Mouse (Mus musculus): ENCODE results near the gene Wdr70.

Wdr70 gene

DNA sequence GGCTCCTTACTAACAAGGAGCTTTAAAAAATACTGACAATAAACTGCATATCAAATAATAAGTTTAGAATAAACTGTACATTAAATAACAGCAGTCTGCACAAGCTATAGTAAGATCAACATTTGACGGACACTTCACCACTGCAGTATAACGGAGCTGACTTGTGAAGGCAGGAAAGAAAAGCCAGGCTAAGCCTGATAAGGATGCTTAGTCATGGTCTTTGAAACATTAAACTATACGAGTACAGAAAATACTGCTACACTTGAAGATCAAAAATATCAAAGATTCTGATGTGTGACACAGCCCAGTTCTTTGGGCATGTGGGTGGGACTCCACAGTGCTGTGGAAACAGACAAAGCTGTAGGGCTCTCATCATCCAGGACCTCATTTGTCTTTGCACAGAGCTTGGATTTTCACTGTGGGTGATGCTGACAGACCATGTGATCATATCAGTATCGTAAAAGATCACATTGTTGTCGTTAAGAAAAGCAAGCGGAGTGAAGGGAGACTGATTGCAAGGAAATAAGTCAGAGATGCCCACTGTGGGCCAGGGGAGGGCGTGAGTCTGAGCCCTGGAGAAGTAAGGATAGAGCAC, 163.3 kb downstream of the Wdr70 start:
- DNase-seq (ENCODE audit: inconsistent age in 2 of 2, low spot score in 1 of 2): peak in 1 of 2 experiments; percentile 18

DNA sequence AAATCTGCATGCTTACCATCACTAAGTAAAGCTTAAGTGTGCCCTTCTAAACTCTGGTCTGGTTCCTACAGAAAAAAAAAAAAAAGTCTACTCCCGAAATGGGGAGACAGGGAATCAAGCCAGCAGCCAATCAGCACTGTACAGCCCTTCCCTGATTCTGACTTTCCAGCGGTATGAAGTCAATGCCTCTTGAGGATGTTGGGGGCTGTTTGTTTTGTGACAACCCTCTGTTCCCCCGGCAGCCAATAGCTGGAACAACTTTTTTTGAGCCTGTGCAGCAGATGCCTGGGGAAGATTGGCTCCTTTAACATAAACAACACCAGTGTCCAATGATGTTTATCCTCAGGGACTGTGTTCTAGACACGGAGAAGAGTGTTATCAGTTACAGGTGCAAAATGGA, 164.4 kb downstream of the Wdr70 start:
- no peak for DNase-seq (ENCODE audit: inconsistent age in 2 of 2, low spot score in 1 of 2)

DNA sequence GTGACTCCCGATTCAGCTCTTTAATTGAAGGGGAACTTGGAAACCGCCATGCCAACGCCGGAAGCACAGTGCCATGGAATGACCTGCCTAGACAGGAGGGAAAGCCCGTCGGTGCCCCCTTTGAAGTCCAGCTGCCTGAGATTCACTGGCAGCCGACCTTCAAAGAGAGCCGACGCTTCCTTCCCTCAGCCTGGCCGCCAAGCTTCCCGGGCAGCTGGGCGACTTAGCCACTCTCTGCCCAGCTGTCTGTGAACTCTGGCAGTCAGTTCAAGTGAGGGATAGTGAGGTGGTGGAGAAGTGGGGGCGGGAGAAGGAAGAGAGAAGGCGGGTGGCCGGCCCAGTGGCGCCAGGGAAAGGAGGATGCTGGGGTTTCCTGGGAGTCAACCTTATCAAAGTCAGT, 164.9 kb downstream of the Wdr70 start:
- DNase-seq (ENCODE audit: inconsistent age in 2 of 2, low spot score in 1 of 2): peak; percentile 61 to 78

DNA sequence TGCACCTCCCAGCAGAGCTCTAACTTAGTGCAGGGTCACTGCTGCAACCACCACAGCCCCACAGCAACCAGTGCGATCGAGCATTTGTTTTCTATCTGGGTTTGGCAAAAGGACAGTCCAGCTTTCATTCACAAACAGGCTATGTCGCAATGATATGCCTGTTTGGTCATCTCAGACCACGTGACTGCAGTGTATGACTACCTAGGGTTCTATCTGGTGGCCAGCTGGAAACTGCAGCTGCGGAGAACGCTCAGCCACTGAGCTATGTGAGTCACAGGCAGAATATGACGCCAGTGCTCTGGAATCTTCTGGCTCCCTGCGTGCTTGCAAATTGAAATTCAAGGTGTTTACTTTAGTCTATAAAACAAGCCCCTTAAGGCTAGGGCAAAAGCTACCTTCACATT, 167.4 kb downstream of the Wdr70 start:
- peak; percentile 79 to 91 for DNase-seq (ENCODE audit: inconsistent age in 2 of 2, low spot score in 1 of 2)

DNA sequence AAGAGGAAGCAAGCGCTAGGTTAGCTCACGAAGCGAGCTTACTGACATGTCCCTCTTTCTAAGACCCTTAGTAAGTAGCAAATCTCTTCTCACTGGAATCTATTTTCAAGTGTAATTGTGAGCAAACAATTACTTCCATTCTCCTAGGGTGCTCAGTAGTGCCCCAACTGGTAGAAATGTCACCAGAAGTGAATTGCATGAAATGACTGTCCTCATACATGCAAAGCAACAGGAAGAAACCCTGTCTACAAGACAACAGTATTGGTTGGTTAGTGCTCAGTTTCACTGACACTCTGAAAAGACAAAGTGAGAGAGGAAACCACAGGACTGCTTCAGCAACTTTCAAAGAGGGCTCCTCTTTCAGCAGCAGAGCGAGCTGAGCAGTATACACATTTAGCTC, 173.6 kb downstream of the Wdr70 start:
- DNase-seq (ENCODE audit: inconsistent age in 2 of 2, low spot score in 1 of 2): peak in 1 of 2 experiments; percentile 25

DNA sequence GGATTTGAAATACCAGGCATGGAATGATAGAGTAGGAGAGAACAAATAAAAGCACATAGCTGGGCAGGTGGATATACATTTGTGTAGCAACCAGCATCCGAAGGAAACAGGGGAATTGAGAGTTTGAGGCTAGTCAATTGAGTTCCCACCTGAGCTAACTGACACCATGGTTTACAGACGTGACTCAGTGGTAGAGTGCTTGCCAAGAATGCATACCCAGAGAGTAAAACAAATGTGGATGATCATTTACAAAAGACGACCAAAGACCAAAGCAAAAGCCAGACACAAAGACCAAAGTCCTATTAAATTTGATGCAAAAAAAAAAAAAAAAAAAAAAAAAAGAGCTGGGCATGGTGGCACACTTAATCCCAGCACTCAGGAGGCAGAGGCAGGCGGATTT, 175.7 kb downstream of the Wdr70 start:
- DNase-seq (ENCODE audit: inconsistent age in 2 of 2, low spot score in 1 of 2): no peak

DNA sequence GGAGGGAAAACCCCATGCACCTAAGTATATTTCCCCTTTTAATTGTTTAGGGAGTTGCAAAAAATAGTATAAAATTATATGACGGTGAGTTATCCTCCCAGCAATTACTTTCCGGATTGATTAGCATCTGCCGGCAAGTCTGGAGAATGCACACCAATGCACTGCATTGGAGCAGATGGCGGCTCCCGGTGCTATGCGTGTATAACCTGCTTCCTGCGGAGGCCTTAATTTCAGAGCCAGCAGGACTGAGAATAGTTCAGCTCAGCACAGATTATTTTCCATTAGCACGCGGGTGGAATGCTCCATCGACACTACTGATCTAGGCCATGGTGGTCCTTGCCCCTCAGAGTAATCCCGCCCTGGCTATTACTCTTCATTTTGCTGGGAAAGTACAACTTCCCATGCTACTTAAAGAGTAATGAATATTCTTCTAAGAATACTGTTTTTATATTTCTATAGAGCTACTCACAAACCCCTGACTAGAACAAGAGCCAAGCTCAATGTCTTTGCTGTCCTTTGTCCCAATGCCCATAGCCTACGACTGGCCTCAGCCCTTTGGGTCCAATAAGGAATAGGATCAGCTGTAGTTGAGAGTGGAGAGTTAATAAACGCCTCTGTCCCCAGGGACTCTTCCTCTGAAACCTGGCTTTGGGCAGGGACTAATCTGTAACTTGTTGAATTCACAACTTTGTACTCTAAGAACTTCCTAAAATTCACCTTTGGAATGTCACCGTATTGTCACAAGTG, 176.5 kb downstream of the Wdr70 start:
- no peak for DNase-seq (ENCODE audit: inconsistent age in 2 of 2, low spot score in 1 of 2)

DNA sequence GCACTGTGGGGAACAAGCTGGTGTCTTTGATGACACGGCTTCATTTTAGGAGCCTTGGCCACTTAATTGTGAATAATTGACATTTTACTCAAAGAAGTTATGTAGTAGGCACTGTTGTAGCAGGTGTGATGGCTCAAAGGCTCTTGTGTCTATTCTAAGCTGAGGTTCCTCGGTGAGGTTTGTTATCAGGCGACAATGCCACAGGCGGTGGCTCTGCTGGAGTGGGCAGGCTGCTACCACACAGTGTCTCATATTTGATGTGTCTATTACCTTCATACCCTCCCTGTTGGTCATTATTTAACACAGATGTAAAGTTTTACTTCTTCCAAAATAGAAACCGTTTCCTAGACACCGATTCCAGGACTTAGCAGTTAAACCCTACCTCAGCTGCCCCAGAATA, 177.9 kb downstream of the Wdr70 start:
- DNase-seq (ENCODE audit: inconsistent age in 2 of 2, low spot score in 1 of 2): no peak

DNA sequence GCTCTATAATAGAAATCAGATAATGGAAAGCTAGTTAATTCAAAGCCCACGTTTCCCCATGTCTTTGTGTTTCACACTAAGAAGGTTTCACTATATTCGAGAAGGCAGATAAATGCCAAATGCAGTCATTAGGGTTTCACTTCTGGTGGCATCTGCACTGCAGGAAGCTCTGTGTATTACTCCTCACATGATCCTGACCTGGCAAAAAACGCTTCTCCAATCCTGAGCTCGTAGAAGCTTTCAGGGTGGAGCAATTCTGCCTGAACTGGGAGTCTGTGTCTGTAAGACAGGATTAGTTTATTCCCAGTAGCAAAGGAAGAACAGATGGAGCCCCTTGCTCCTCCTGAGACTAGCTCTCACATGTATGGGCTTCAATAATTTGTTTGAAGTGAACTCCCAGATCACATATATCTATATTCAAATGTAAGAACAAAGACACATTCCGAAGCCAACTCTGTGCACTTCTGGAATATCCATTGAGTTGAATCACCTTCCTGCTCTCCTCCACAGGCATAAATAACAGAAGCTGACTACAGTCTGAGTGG, 192.4 kb downstream of the Wdr70 start:
- no peak for DNase-seq (ENCODE audit: inconsistent age in 2 of 2, low spot score in 1 of 2)

DNA sequence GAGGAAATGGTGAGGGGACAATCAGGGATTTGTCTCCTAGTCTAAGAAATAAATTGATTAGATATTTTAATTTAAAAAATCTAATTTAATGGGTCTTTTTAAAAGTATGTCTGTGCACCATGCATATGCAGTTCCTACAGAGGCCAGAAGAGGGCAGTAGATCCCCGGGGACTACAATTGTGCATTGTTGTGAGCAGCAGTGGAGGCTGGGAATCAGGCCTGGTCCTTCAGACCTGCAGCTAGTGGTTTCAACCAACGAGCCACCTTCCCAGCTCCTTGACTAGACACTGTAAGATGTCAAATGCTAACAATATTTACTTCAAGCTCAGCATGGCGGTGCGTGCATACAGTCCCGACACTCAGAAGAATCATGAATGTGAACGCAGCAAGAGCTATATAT, 199.7 kb downstream of the Wdr70 start:
- no peak for DNase-seq (ENCODE audit: inconsistent age in 2 of 2, low spot score in 1 of 2)

DNA sequence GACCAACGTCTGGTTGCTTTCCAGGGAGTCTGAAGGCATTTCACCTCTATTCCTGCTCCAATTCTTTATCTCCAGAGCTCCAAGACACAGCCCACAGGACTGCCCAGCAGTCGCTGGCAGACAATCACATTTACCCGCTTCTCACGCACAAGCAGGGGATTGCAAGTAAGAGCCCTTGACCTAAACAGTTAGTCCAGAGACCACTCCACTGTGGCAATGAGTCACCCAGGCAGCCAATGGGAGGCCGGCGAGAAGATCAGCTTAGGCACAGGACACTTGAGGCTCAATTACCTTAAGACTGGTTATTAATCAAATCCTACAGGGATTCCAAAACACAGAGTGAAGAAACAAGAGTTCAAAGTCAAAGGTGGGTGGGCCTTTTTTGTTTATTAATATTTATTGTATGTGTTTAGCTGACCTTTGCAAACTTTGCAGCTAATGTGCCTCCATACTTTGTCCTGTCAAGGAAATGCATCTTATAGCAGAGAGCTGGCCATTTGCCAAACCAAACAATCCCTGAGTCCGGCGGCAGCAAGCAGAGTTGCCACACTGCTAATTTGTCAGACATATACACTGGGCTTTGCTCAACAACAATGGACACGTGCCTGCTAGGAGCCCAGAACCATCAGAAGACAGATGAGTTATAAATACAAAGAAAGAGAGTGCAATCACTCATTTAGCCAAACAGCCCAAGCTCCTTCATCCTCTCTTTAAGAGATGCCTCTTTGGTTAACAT, 207.3 kb downstream of the Wdr70 start:
- peak in 1 of 2 experiments; percentile 43 for DNase-seq (ENCODE audit: inconsistent age in 2 of 2, low spot score in 1 of 2)

DNA sequence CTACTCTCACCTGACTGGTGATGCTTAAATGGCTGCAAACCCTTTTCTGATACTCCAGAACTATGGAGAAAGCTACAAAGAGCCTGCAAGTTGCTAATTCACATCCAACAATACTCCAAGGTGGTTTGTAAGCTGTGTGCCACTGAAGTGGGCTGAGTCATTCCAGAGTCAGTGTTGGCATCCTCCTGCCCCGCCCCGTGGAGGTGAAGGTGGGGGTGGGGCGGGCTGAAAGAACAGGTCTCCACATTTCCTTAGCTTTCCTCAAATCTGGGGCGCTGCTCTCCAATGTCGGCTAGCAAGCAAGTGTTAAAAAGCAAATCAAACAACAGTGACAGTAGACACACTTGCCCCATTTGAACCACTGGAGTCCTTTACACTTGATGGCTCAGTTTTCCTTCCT, 208.7 kb downstream of the Wdr70 start:
- DNase-seq (ENCODE audit: inconsistent age in 2 of 2, low spot score in 1 of 2): no peak

DNA sequence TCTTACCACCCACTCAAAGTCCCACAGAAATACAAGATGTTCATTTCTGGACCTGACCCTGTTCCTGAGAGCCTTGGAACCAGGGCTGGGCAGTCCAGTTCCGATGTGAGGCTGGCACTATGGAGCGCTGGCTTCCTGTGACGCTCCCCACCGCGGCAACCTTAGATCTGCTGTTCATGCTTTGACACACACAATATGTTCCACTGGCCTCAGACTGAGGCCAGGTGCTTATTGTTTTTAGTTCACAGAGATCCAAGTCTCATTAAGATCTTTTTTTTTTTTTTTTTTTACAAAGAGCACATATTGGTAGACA, 209.7 kb downstream of the Wdr70 start:
- no peak for DNase-seq (ENCODE audit: inconsistent age in 2 of 2, low spot score in 1 of 2)

DNA sequence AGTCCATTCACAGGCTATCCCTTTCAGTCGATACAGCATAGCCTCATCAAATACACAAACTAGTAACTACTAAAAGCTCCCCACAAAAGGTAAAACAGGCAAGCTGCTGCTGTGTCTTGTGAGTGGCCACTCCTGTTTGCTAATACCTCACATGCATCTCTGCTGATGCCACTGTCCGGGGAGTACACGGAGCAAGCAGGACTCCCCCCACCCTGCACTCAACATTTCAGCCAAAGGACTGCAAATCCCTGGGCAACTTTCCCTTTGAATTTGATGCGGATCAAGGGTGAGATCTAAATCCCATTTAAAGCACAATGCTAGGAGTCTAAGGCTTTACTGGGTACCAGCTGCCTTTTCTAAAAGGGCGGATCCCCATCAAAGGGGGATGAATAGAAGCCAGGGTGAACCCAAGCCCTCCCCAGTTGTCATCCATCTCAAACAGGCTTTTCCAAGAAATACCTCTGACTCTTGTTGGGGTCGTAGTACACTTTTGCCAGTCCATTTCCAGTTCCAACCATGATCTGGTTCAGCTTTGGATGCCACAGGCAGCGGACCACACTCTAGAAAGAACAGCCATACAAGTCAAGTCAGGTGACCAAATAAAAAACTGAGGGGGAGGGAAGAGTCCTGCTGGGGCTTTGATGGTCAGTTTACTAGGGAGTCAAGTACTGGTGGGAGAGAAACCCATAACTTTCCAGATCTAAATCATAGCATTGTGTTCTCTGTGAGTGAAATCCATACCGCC, 210.2 kb downstream of the Wdr70 start:
- no peak for DNase-seq (ENCODE audit: inconsistent age in 2 of 2, low spot score in 1 of 2)

DNA sequence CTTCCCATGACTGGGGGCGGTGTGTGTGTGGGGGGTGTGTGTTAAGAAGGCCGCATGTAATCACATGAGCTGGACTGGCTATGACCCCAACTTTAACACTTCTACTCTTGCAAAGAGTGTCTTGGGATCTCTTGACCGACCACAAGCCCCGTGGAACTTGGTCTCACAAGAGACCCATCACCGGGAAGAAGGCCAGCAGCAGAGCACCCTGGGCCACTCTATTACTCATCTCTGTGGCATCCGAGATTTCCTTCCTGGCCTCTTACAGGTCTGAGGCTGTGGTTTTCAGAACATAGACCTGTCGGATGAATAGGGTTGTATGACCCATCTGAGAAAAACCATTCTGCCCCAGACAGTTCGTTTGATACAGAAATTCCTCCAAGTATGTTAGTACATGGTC, 212.4 kb downstream of the Wdr70 start:
- DNase-seq (ENCODE audit: inconsistent age in 2 of 2, low spot score in 1 of 2): no peak

DNA sequence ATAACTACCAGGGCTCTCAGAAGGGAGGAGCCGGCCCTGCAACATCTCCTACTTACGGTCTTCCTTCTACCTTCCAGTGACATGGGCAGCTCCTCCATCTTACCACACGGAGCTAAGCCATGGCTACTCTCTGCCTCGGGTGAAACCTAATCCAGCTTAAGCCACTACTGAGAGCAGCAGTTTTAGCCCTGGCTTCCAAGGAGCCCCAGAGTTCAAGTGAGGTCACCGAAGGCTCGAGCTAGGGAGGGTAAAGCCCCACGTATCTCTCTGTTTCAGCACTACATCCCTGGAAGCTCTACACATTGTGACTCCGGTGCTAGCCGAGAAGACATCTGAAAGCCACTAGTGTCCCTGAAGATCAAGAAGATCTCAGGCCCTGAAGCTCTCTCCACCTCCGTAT, 213.9 kb downstream of the Wdr70 start:
- no peak for DNase-seq (ENCODE audit: inconsistent age in 2 of 2, low spot score in 1 of 2)

DNA sequence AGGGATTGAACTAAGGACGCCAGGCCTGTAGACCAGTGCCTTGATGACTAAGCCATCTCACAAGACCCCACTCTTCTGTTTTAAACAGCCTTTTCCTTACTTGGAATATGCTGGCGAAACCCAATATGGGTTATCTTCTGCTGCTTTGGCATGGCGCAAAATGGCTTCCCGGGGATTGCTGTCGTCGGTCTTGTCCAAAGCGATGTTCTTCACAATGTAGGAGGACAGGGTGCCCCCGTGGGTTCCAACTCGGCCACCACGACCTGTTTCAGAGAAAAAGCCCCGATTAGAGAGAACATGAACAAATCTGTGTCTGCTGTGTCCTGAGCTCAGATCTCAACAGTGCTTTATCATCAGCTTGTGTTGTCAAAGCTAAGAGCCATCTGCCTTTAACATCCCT, 214.8 kb downstream of the Wdr70 start:
- DNase-seq (ENCODE audit: inconsistent age in 2 of 2, low spot score in 1 of 2): no peak

DNA sequence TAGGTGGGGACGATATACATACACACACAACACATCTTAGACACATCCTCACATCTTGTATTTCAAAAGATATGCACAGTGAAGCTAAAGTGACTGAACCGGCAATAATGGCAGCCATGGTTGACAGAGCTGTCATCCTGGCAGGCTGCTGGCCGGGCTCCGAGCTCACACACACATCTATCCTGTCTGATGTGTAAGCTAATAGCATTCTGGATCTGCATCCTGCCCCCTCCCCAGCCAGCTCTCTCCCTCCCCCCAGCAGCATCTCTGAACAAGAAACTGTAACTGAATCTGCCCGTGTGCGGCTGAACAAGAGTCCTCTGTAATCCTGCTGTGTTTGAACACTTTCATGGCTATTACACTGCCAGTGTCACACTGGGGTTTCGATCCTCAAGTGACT, 219.1 kb downstream of the Wdr70 start:
- DNase-seq (ENCODE audit: inconsistent age in 2 of 2, low spot score in 1 of 2): no peak

DNA sequence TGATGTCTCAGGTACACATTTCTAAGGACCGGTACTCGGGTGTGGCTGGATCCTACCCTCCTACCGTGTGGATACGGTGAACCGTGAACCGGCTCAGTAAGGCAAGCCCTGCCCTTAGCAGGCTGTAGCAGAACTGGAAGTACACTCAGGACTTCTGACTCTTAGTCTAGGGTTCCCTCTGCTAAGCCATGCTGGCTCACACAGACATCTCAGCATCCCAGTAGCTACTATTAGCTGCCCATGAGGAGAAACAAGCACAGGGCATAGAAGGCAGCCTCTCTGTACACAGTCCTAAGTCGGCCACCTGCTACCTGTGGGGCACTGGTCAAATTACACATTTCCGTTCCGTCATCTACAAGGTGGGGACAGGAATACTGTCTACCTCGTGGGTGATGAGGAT, 220.1 kb downstream of the Wdr70 start:
- DNase-seq (ENCODE audit: inconsistent age in 2 of 2, low spot score in 1 of 2): no peak

DNA sequence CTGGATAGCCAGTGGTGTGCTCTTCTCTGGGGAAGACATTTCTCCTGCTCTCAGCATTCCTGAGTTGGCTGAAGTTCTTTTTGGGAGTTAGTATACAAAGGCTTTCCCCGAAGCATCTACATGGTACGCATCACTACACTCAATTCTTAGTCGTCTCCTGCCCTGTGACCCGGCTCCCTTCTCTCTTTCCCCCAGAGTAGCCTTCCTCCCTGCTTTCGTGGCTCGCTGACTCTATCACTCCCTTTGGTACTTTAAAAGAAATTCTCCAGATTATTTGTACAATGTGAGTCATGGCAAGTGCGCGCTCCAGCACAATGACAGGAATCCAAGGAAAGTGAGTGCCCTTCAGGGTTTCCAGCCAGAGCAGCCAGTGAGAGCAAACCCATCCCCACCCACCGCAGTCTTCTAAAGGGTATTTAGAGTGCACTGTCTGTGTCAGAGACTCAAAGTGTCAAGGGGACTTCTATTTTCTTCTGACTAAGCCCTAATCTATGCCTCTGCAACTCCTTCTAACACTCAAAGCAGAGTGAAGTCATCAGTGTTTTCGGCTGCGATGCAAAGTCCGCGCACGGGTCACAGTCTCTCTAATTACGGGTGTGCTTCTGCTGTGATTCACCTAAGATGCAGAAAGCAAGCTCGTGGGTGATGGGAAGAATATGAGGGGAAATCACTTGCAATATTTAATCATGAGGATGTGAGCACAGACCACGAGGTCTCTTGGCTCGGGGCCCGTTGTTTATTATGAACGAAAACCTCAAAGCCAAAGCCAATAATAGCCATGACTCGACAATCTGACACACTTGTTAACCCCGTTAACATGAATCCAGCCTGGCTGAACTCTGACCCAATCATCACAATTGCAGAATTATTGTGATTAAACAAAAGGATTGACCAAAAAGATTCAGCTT, 221.2 kb downstream of the Wdr70 start:
- peak in 1 of 2 experiments; percentile 30 for DNase-seq (ENCODE audit: inconsistent age in 2 of 2, low spot score in 1 of 2)
